Mouse (Mus musculus): ENCODE measurements around the gene Zfp62.

DNA sequence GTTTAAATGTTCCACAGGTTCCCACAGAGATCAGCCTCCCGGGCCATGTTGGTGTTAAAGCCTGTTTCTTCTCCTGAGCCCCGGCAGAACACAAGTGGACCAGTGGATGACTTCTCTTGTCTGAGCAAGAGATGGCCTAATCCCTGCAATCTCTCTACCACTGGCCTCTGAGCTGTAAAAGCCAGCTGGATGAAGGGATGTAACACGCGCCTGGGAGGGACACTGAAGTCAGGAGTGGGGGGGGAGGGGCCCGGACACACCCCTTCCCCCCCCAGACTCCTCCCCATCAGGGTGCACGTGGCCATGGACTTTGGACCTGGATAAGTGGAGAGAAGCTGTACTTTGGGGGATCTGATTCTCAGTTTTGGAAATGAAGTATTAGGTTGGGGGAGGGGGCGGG is 42.1 kb downstream of the Zfp62 start:
- TF ChIP-seq CTCF (IDR thresholded peaks at IDR 0.05; ENCODE audit: low read depth), result no peak
- no peak for TF ChIP-seq EP300 (IDR thresholded peaks at IDR 0.05; ENCODE audit: low read depth)
